Mouse (Mus musculus) retina, postnatal 1 day (tissue): Measurements from ENCODE around the gene Glb1.
"Not testable (repeated sequence)": the region's sequence is repeated elsewhere in the genome, so short reads cannot be mapped to it uniquely, and the experiment has no call there.

ENCODE experiments used
- DNase-seq: peaks from one replicate; pipeline ENCODE4 v3.0.0-alpha.2; 2012

The Glb1 gene

GRCm38 (mm10) chr9:114400949-114401684, at the start of gene Glb1, which contains the start of gene Tmppe:
Glb1 (plus strand) TSS chr9:114401076.
Tmppe (plus strand) TSS chr9:114401105.
- peak; percentile 93 for DNase-seq

GRCm38 (mm10) chr9:114367783-114368470, 32.9 kb upstream of the Glb1 start:
- peak; percentile 89 for DNase-seq

- no peak for DNase-seq
Measured at GRCm38 (mm10) chr9:114368471-114368858, 32.4 kb upstream of the Glb1 start.

- peak; percentile 34 for DNase-seq
Measured at GRCm38 (mm10) chr9:114369389-114369788, 31.5 kb upstream of the Glb1 start.

- peak; percentile 41 for DNase-seq
Measured at GRCm38 (mm10) chr9:114371717-114372116, 29.2 kb upstream of the Glb1 start.

GRCm38 (mm10) chr9:114375276-114375962, 25.5 kb upstream of the Glb1 start:
- no peak for DNase-seq

- DNase-seq = no peak
Measured at GRCm38 (mm10) chr9:114377168-114377567, 23.7 kb upstream of the Glb1 start.

- no peak for DNase-seq
Measured at GRCm38 (mm10) chr9:114379871-114380270, 21.0 kb upstream of the Glb1 start.

GRCm38 (mm10) chr9:114380881-114381733, 19.8 kb upstream of the Glb1 start:
- DNase-seq = peak; percentile 78

GRCm38 (mm10) chr9:114382936-114383710, 17.8 kb upstream of the Glb1 start:
- no peak for DNase-seq

- no peak for DNase-seq
Measured at GRCm38 (mm10) chr9:114384691-114385090, 16.2 kb upstream of the Glb1 start.

GRCm38 (mm10) chr9:114385160-114385559, 15.7 kb upstream of the Glb1 start:
- no peak for DNase-seq

- DNase-seq = no peak
Measured at GRCm38 (mm10) chr9:114387086-114387485, 13.8 kb upstream of the Glb1 start.

- peak; percentile 24 for DNase-seq
Measured at GRCm38 (mm10) chr9:114388288-114388687, 12.6 kb upstream of the Glb1 start.

- DNase-seq = no peak
Measured at GRCm38 (mm10) chr9:114388701-114389370, 12.0 kb upstream of the Glb1 start.

- peak; percentile 40 for DNase-seq
Measured at GRCm38 (mm10) chr9:114389371-114389904, 11.4 kb upstream of the Glb1 start.

- peak; percentile 72 for DNase-seq
Measured at GRCm38 (mm10) chr9:114389905-114390748, 10.7 kb upstream of the Glb1 start, which contains the start of gene Crtap. Crtap (minus strand) TSS chr9:114390675.

- DNase-seq = no peak
Measured at GRCm38 (mm10) chr9:114390749-114391075, 10.2 kb upstream of the Glb1 start.

GRCm38 (mm10) chr9:114394136-114394535, 6.7 kb upstream of the Glb1 start:
- not testable (repeated sequence) for DNase-seq

- no peak for DNase-seq
Measured at GRCm38 (mm10) chr9:114394677-114395076, 6.2 kb upstream of the Glb1 start.
